Mouse (Mus musculus): ENCODE data around the gene Knstrn.

- TF ChIP-seq POLR2A (IDR thresholded peaks at IDR 0.05; ENCODE audit: insufficient read depth, low read depth, low read length) (peak; percentile 85), CTCF (IDR thresholded peaks at IDR 0.05; ENCODE audit: insufficient read depth, low read depth, low read length) (no peak)
Measured at GRCm38 (mm10) chr2:118861454-118862339, 47.9 kb downstream of the Knstrn start, which contains the start of gene Ivd.
